Mouse (Mus musculus): ENCODE measurements around the gene Adk. TPM values are rescaled to one million over a fixed set of nuclear protein-coding genes. Genes with fewer than 3 reads are reported as not detected.
"Not testable (repeated sequence)": the region's sequence is repeated elsewhere in the genome, so short reads cannot be mapped to it uniquely, and the experiment has no call there.

Adk gene
- total RNA-seq, 2 experiments from 2014 or later = 85.9 to 86.1 TPM

DNA sequence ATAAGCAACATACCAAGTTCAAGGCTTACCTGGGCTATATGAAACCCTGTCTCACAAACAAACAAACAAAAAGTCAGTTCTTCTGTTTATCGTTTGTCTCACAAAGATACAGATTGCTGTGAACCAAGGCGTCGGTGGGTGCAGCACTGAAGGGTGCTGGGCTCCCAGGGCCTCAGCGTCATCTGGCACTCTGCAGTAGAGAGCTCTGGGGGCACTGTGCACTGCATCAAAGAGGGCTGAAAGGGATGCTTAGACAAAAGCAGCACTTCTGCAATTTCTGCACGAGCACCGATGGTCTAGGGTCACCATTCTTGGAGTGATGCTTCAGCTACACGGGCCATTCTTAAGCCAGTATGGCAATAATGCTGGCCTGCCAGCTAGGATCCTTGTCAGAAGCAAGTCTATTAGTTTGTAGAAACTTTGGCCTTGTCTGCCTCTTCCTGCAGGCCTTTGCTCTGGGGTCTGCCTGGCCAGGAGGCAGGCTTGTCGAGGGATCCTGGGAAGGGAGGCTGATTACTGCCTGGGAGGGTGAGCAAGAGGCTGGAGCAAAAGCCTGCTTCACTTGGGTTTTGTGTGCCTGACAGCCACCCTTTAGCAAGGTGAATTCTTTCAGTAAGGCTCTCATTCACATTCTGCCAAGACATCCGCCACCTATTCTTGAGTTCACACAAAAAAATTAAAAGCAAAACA, 436.2 kb downstream of the Adk start:
- DNase-seq = not testable (repeated sequence)

DNA sequence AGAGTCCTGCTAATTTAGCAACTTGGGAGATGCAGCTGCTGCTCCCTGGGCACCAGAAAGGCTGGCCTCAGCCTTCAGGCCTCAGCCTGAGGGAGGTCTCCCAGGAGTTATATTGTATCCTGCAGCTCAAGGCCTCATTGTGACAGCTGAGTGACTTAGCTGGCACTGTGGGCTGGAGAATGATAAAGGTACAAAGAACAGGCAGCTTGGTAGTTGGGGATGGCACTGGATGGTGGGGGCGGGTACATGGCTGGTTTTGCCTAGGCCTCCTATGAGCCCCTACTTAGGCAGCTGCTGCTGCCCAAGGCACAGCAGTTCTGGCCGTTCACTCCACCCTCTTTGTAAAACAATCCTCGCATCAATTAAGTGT, 436.7 kb downstream of the Adk start:
- DNase-seq = no peak

DNA sequence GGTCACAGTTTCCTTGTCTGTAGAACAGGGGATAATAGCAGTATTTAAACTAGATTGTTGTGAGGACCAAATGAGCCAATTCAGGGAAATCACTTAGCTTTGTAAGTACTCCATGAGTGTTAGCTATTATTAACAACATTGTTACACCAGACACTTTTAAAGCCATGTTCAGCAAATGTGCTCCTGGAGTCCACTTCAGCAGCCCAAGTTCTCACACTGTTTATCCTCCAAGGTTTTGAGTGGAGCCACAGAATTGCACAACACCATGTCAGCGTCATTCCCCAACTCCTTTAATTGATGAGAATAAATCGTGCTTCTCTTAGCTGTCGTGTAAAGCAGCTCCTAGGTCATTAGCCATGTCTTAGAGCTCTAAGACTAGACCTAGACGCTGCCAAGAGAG, 437.8 kb downstream of the Adk start:
- DNase-seq = no peak

Other genes starting within 250 kb of the Adk start
- gene Plau, start 215.9 kb upstream of the Adk start, total RNA-seq (2021) = 10 to 100 TPM; 25.6 to 28.0 TPM
- gene Vcl, start 123.2 kb upstream of the Adk start, total RNA-seq (2021) = 100 to 1,000 TPM; 115 to 126 TPM
- 10 to 100 TPM; 48.1 to 51.5 TPM for gene Ap3m1, start 66 bp upstream of the Adk start, total RNA-seq (2021)

Data from gastrocnemius, postnatal 10 days (tissue).